In genomic region chr6:31218139-31218750, GRCm38 (mm10) we compare ENCODE assay signal across 8 mouse cellular contexts.
DNase-seq lines count a peak whose midpoint lies in the region; TF ChIP-seq lines count a peak whose summit lies in the region.

No protein-coding gene starts in this region.

- no peaks in the 10 kb centered on the region for H3K27me3 ChIP-seq in liver, adult 2 months (ENCODE audit: control insufficient read depth, insufficient read depth, low read length)
- no peaks in the 10 kb centered on the region for H3K27me3 ChIP-seq in megakaryocyte, embryonic 14.5 days (replicated peaks)

- TF ChIP-seq CTCF in liver, adult 2 months (IDR thresholded peaks at IDR 0.05; ENCODE audit: low read depth, low read length), result no peak

- WGBS in liver, adult 2 months, result 2% methylated on average over 40 of the region's 40 CpGs

- peak; percentile 79 for DNase-seq in liver, adult 2 months (ENCODE audit: extremely low read depth, low read depth, low spot score)
- DNase-seq in liver, result no peak
- peak; percentile 61 to 73 for DNase-seq in cerebellum, postnatal 36 days
- peak; percentile 15 for DNase-seq in gastrocnemius, postnatal 10 days
- peak; percentile 94 for DNase-seq in induced T-regulatory cell, adult 2 months (ENCODE audit: low read depth)
- peak; percentile 75 to 86 for DNase-seq in left cerebral cortex, adult 9 months (ENCODE audit: low spot score in 2 of 2)
- DNase-seq in right cerebral cortex, postnatal 4 days, result peak; percentile 36

- TF ChIP-seq POLR2A in liver, adult 2 months (IDR thresholded peaks at IDR 0.05; ENCODE audit: extremely low read depth, insufficient read depth, low read length), result peak; percentile 60; the same call in 1 of the 2 replicates

- H3K27ac ChIP-seq in liver, adult 2 months (replicated peaks; ENCODE audit: insufficient read depth, low read depth, low read length), result peak overlapping the region; percentile 98

- H3K4me1 ChIP-seq in liver, adult 2 months (ENCODE audit: control insufficient read depth, insufficient read depth, low read length), result peaks cover 14% of the 10 kb centered on the region
- peaks cover 63% of the 10 kb centered on the region for H3K4me1 ChIP-seq in megakaryocyte, embryonic 14.5 days

- H3K4me3 ChIP-seq in liver, adult 2 months (ENCODE audit: insufficient read depth, low read depth, low read length), result peak overlapping the region; percentile 95
- H3K4me3 ChIP-seq in megakaryocyte, embryonic 14.5 days (replicated peaks), result peak overlapping the region; percentile 98

- H3K9me3 ChIP-seq in megakaryocyte, embryonic 14.5 days, result no peaks in the 10 kb centered on the region

- peaks cover 4% of the 10 kb centered on the region for H3K36me3 ChIP-seq in liver, adult 2 months (ENCODE audit: control insufficient read depth, insufficient read depth, low read length)
- H3K36me3 ChIP-seq in megakaryocyte, embryonic 14.5 days (replicated peaks; ENCODE audit: low read length), result peaks cover 9% of the 10 kb centered on the region

- peaks cover 29% of the 10 kb centered on the region; the same call in 1 of the 2 replicates for H3K79me2 ChIP-seq in liver, adult 2 months (ENCODE audit: control insufficient read depth, insufficient read depth, low read length)

- H3K9ac ChIP-seq in liver, adult 2 months (ENCODE audit: low read depth, low read length), result peak overlapping the region; percentile 98
